Mouse (Mus musculus): ENCODE data around the gene Hoxd10. TPM values are rescaled to one million over a fixed set of nuclear protein-coding genes. Genes with fewer than 3 reads are reported as not detected.
A peak's percentile ranks its signal among the peaks of the same experiment; 100 is the strongest.

Hoxd10 gene
- polyA plus RNA-seq (2015; fragmentation: Nextera tagmentation; extraction: Ambion mirVana) = 4.8 and 7.9 TPM in 2 replicates

- Histone ChIP-seq H3K4me1 (replicated peaks) (peaks cover 10% of the 10 kb centered on the region; the same call in 1 of the 2 replicates), H3K27me3 (replicated peaks) (peaks cover 88% of the 10 kb centered on the region), H3K9me3 (no peaks in the 10 kb centered on the region), H3K9ac (peak within 1 kb of the TSS; percentile 39; the same call in 1 of the 2 replicates), H3K36me3 (no peaks in the 10 kb centered on the region), H3K27ac (0 out of 2 replicates have a peak within 1 kb of the TSS, but pooled peaks have one; percentile 17), H3K4me2 (replicated peaks) (peak within 1 kb of the TSS; percentile 49), H3K4me3 (replicated peaks) (peak within 1 kb of the TSS; percentile 31)
- WGBS = 2% methylated on average over 56 of the region's 56 CpGs
- peak; percentile 76 for ATAC-seq
These were observed at the start of gene Hoxd10 for GRCm38 (mm10) chr2:74691022-74691951. Hoxd10 (plus strand) TSS chr2:74691924.

GRCm38 (mm10) chr2:74642431-74642830, 49.3 kb upstream of the Hoxd10 start:
- ATAC-seq = no peak
- Histone ChIP-seq H3K4me3 (replicated peaks) (no peak overlapping the region), H3K4me2 (replicated peaks) (no peak overlapping the region), H3K27me3 (replicated peaks) (peaks cover 25% of the 10 kb centered on the region), H3K27ac (no peak overlapping the region), H3K9me3 (no peaks in the 10 kb centered on the region), H3K4me1 (replicated peaks) (no peaks in the 10 kb centered on the region), H3K9ac (no peak overlapping the region), H3K36me3 (no peaks in the 10 kb centered on the region)
- WGBS = 61% methylated on average over 5 of the region's 5 CpGs

- no peaks in the 10 kb centered on the region for H3K36me3 ChIP-seq
- H3K27me3 ChIP-seq (replicated peaks) = peaks cover 57% of the 10 kb centered on the region
- no peaks in the 10 kb centered on the region for H3K4me1 ChIP-seq (replicated peaks)
- no peak for ATAC-seq
- no peak overlapping the region for H3K4me2 ChIP-seq (replicated peaks)
- no peak overlapping the region for H3K4me3 ChIP-seq (replicated peaks)
- H3K27ac ChIP-seq = no peak overlapping the region
- H3K9me3 ChIP-seq = no peaks in the 10 kb centered on the region
- WGBS = 72% methylated on average over 3 of the region's 3 CpGs
- H3K9ac ChIP-seq = no peak overlapping the region
These were observed 46.1 kb upstream of the Hoxd10 start for GRCm38 (mm10) chr2:74645631-74646030.

GRCm38 (mm10) chr2:74647082-74647864, 44.5 kb upstream of the Hoxd10 start:
- Histone ChIP-seq H3K4me3 (replicated peaks) (no peak overlapping the region), H3K27me3 (replicated peaks) (peaks cover 71% of the 10 kb centered on the region), H3K4me1 (replicated peaks) (no peaks in the 10 kb centered on the region), H3K9ac (no peak overlapping the region), H3K27ac (no peak overlapping the region), H3K36me3 (no peaks in the 10 kb centered on the region), H3K9me3 (no peaks in the 10 kb centered on the region), H3K4me2 (replicated peaks) (no peak overlapping the region)
- no peak for ATAC-seq
- WGBS = 14% methylated on average over 7 of the region's 7 CpGs

- WGBS = 40% methylated on average over 2 of the region's 2 CpGs
- Histone ChIP-seq H3K27me3 (replicated peaks) (peaks cover 86% of the 10 kb centered on the region), H3K4me2 (replicated peaks) (no peak overlapping the region), H3K36me3 (no peaks in the 10 kb centered on the region), H3K4me1 (replicated peaks) (peaks cover 15% of the 10 kb centered on the region), H3K27ac (no peak overlapping the region), H3K4me3 (replicated peaks) (no peak overlapping the region), H3K9ac (no peak overlapping the region), H3K9me3 (no peaks in the 10 kb centered on the region)
- ATAC-seq = no peak
These were observed 38.8 kb upstream of the Hoxd10 start for GRCm38 (mm10) chr2:74652996-74653340.

- no peaks in the 10 kb centered on the region for H3K9me3 ChIP-seq
- H3K4me1 ChIP-seq (replicated peaks) = peaks cover 19% of the 10 kb centered on the region
- no peak overlapping the region for H3K4me2 ChIP-seq (replicated peaks)
- peaks cover 86% of the 10 kb centered on the region for H3K27me3 ChIP-seq (replicated peaks)
- no peaks in the 10 kb centered on the region for H3K36me3 ChIP-seq
- no peak overlapping the region for H3K9ac ChIP-seq
- no peak overlapping the region for H3K27ac ChIP-seq
- no peak for ATAC-seq
- 14% methylated on average over 17 of the region's 17 CpGs for WGBS
- no peak overlapping the region for H3K4me3 ChIP-seq (replicated peaks)
These were observed 37.8 kb upstream of the Hoxd10 start for GRCm38 (mm10) chr2:74653781-74654535.

GRCm38 (mm10) chr2:74654743-74655419, 36.8 kb upstream of the Hoxd10 start:
- WGBS = 4% methylated on average over 20 of the region's 20 CpGs
- H3K27me3 ChIP-seq (replicated peaks) = peaks cover 85% of the 10 kb centered on the region
- peak; percentile 48 for ATAC-seq

GRCm38 (mm10) chr2:74655420-74655781, 36.3 kb upstream of the Hoxd10 start:
- peak overlapping the region; percentile 40 for H3K4me3 ChIP-seq (replicated peaks)
- no peak overlapping the region for H3K9ac ChIP-seq
- H3K4me1 ChIP-seq (replicated peaks) = peaks cover 22% of the 10 kb centered on the region
- peak; percentile 52 for ATAC-seq
- no peak overlapping the region for H3K27ac ChIP-seq
- 2% methylated on average over 43 of the region's 47 CpGs for WGBS
- peaks cover 83% of the 10 kb centered on the region for H3K27me3 ChIP-seq (replicated peaks)
- H3K9me3 ChIP-seq = no peaks in the 10 kb centered on the region
- H3K36me3 ChIP-seq = no peaks in the 10 kb centered on the region
- peak overlapping the region; percentile 73 for H3K4me2 ChIP-seq (replicated peaks)

More at GRCm38 (mm10) chr2:74654743-74655419, 36.8 kb upstream of the Hoxd10 start:
- Histone ChIP-seq H3K9me3 (no peaks in the 10 kb centered on the region), H3K4me2 (replicated peaks) (peak overlapping the region; percentile 73), H3K9ac (no peak overlapping the region), H3K36me3 (no peaks in the 10 kb centered on the region), H3K4me3 (replicated peaks) (0 out of 2 replicates have a peak overlapping the region, but pooled peaks have one; percentile 40), H3K27ac (no peak overlapping the region), H3K4me1 (replicated peaks) (peaks cover 22% of the 10 kb centered on the region)

GRCm38 (mm10) chr2:74655821-74656631, 35.7 kb upstream of the Hoxd10 start:
- H3K9me3 ChIP-seq = no peaks in the 10 kb centered on the region
- peak; percentile 51 for ATAC-seq
- H3K4me2 ChIP-seq (replicated peaks) = peak overlapping the region; percentile 73
- peak overlapping the region; percentile 40 for H3K4me3 ChIP-seq (replicated peaks)
- H3K27ac ChIP-seq = no peak overlapping the region
- peaks cover 22% of the 10 kb centered on the region for H3K4me1 ChIP-seq (replicated peaks)
- H3K36me3 ChIP-seq = no peaks in the 10 kb centered on the region
- WGBS = under 1% methylated on average over 65 of the region's 69 CpGs
- peaks cover 83% of the 10 kb centered on the region for H3K27me3 ChIP-seq (replicated peaks)
- H3K9ac ChIP-seq = no peak overlapping the region; the same call in 1 of the 2 replicates

GRCm38 (mm10) chr2:74656632-74657021, 35.1 kb upstream of the Hoxd10 start:
- no peak for ATAC-seq
- WGBS = 5% methylated on average over 4 of the region's 4 CpGs

More at GRCm38 (mm10) chr2:74656632-74657021, 35.1 kb upstream of the Hoxd10 start:
- Histone ChIP-seq H3K27ac (no peak overlapping the region), H3K9me3 (no peaks in the 10 kb centered on the region), H3K36me3 (no peaks in the 10 kb centered on the region), H3K4me3 (replicated peaks) (no peak overlapping the region), H3K9ac (no peak overlapping the region), H3K27me3 (replicated peaks) (peaks cover 84% of the 10 kb centered on the region), H3K4me1 (replicated peaks) (peaks cover 24% of the 10 kb centered on the region), H3K4me2 (replicated peaks) (no peak overlapping the region)
